Mouse (Mus musculus) fibroblast of lung, adult 2 months (primary cell): Measurements from ENCODE around the gene Sh2d4b.

Experiments
- DNase-seq: peaks from one replicate; pipeline ENCODE4 v3.0.0-alpha.2; 2011; ENCODE audit warnings: low read depth

Gene Sh2d4b

DNA sequence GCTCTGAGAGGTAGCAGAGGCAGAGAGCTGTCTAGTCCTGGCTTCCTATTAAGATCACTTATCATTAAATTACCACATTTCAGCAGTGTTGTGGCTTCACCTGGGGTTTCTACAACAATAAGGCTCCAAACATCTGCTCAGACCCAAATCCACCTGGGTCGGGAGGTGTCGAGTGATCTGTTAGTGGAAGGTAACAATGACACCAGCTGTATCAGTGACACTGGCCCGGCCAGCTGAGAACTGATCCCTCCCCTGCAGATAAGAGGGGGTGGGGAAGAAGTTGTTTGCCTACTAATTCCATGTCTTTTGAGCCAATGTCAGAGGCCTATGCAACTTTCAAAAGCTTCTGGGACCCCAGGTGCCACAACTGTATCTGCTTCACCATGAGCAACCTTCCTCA is at the start of gene Sh2d4b:
Gene Sh2d4b (minus strand): TSS at position 71 of the 400 bp plus-strand sequence.
- no peak for DNase-seq

GRCm38 (mm10) chr14:40942429-40942828 is 49.4 kb upstream of the Sh2d4b start:
- DNase-seq = no peak

GRCm38 (mm10) chr14:40938380-40938987 is 45.4 kb upstream of the Sh2d4b start:
- no peak for DNase-seq

- no peak for DNase-seq
Measured at GRCm38 (mm10) chr14:40937052-40937451, 44.0 kb upstream of the Sh2d4b start.

- no peak for DNase-seq
Measured at GRCm38 (mm10) chr14:40935481-40935880, 42.4 kb upstream of the Sh2d4b start.

- DNase-seq = no peak
Measured at GRCm38 (mm10) chr14:40935054-40935453, 42.0 kb upstream of the Sh2d4b start.

GRCm38 (mm10) chr14:40933328-40933727 is 40.3 kb upstream of the Sh2d4b start:
- no peak for DNase-seq

DNA sequence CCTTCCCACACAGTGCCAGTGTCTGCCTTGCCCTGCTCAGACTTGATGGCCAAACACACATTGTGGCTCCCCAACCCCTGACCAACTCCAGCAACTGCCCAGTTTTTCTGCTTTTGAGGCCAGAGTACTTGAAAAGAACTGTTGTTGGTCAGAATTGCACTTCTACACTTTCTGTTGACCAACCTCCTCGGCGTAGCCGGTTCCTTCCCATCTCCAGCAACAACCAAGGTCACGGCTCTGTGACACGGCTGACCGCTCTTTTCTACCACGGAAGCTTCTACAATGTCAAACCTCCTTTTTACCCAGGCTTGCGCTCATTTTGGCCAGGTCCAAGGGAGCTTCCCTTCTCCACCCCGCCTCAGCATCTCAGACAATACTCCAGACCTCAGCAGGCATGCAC is 39.2 kb upstream of the Sh2d4b start:
- no peak for DNase-seq

DNA sequence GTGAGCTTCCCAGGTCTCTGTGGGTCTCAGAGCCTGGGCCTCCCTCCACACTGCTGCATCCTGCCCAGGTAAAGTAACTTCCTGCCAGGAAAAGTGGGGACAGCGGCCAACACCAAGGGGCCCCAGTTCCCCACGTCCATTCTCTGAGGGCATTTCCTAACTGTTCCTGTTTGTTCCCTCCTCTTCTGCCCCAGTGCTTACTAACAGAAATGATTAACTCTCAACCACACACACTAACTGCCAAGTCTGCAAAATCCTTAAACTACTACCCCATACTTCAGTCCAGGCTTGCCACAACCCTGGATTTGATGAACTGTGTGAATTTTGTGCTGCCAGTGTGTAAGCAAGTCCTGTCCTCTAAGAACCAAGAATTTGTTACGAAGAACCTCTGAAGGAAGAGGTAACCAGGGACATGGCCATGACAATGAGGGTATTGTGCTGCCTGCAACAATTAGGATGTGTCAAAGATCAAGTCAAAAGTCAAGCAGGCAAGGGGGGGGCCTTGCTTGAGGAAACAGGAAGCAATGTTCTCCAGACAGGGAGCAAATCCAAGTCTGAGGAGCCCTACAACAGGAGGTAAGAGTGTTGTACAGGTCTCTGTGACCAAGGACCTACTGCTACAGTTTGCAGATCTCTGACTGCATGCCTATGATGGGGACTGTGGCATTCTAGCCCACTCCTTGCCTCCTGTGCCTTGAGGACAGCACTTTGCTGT is 38.2 kb upstream of the Sh2d4b start:
- no peak for DNase-seq

DNA sequence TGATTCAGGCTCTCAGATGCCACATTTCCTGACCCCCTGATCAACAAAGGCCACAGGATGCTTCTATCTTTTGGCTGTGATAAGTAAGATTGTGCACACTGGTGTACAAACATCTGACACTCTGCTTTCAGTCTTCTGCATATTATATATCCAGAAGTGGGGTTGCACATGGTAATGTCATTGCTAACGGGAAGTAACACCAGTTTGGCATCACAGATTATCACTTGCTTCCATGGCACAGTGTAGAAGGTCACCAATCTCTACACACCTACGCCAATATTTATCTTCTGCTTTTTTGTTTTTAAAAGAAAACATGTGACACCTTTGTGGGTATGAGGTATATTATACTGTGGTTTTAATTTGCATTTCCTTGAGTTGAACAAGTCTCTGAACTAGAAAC is 36.9 kb upstream of the Sh2d4b start:
- no peak for DNase-seq

GRCm38 (mm10) chr14:40928897-40929296 is 35.8 kb upstream of the Sh2d4b start:
- no peak for DNase-seq

GRCm38 (mm10) chr14:40927041-40927440 is 34.0 kb upstream of the Sh2d4b start:
- DNase-seq = no peak

DNA sequence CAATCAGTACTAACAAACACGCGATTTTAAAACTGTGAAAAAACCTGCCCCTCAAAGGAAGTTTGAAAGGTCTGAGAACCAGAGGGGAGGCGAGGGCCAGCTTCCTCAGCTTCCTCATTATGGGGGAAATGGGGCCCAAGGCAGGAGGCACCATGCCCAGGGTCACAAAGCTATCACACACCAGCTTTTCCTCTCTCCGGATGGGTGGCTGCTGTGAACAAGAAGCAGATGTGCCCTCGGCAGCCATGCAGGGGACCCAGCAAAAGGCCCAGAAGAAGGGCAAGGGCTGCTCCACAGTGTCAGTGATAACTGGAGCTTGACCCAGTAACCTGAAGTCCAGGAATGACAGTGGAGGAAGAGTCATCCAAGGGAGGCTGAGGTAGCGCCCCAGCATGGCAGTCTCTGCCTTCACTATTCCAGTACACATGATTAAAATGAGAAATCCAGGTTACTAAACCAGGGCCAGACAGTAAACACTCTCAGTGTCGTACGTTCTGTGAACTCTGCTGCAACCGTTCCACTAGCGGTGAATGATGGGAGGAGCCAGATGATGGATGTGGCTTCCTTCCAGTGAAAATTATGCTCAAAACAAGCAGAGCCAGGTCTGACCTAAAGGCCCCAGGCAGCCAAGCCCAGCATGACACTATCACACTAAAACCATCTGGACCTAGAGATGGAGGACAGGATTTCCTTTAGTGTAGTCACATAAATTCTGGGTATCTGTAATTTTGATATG is 31.5 kb upstream of the Sh2d4b start:
- no peak for DNase-seq

DNA sequence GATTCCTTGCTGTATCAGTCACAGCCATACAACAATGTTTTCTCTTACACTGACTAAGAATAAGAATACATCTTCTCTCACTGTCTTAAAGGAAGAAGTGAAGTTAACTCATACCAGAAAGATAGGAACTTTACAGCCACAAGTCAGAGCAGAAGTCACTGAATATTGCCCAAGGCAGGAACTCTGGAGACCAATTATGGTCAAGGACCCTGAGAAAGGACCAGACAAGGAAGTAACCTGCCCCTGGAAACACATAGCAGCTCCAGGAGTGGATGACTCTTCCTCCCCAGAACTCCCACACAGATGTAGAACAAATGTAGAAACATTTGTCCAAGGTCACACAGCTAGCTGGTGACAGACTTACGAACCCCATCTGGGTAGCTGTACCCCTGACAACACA is 28.2 kb upstream of the Sh2d4b start:
- no peak for DNase-seq

GRCm38 (mm10) chr14:40919521-40919920 is 26.5 kb upstream of the Sh2d4b start:
- no peak for DNase-seq

DNA sequence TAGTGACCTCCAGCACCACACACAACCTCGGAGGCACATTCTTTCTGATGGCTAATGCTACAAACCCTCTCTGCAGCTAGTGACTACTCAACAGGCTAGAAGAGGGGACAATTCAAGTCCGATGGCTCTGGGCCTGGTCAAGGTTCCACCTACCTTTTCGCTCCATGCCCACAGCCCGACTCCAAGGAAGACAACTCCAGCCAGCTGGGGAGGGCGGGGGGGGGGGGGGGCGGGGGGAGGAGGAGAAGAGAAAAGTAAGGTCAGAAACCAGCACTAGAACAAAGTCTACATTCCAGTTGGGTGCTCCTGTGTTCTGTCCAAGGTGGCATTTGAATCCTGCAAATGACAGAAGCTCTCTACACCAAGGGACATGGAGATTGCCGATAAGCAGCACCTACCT is 25.4 kb upstream of the Sh2d4b start:
- DNase-seq = no peak

GRCm38 (mm10) chr14:40917632-40918031 is 24.6 kb upstream of the Sh2d4b start:
- peak; percentile 53 for DNase-seq

DNA sequence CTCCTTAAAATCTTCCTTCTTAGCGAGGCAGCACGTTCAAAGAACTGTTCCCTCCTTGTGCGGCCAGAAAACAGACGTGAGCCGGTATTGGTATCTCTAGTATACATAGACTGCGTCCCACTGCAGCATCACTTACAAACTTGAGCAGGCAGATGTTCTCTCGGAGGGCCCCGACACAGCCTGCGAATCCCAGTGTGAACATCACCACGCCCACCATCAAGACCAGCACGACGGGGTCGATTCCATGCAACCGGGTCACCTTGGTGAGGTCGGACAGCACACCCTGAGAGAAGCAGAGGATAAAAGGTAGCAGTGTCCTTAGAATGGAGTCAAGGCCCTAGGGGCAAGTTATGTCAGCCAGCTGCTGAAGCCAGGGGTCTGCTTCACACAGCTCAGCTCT is 23.6 kb upstream of the Sh2d4b start:
- DNase-seq = no peak

DNA sequence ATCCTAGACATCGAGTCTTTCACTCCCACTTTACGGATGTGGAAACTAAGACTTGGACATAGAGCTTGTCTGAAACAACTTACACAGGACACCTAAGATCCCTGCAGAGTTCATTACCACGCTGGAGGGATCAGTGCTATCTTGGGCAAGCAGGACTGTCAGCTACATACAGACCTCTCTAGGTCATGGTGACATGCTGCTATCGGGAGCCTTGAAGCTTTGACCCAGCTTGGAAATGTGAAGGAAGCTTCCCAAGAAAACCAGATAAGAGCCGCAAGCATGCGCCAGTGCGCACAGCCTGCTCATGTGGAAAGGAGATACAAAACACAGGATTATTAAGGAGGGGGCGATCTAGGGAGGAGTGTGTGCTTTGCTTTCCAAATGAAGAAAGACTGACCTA is 22.8 kb upstream of the Sh2d4b start:
- DNase-seq = no peak

DNA sequence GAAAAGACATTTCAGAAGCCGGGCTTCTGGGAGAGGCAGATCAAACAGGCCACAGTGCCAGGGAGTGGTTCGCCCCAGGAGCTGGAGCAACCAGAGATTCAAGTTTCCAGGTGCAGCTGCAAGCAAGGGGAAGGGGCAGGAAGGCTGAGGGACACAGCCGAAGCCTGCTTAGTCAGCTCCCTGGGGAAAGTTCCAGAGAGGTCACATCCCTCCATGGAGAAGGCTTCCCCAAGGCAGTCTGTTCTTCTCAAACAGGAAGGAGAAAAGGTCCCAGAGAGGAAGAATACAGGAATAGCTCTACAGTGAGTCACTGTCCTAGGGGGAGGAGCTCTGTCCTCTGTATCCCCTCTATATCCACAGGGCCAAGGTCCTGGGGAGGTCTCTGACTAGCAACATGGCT is 21.6 kb upstream of the Sh2d4b start:
- no peak for DNase-seq

DNA sequence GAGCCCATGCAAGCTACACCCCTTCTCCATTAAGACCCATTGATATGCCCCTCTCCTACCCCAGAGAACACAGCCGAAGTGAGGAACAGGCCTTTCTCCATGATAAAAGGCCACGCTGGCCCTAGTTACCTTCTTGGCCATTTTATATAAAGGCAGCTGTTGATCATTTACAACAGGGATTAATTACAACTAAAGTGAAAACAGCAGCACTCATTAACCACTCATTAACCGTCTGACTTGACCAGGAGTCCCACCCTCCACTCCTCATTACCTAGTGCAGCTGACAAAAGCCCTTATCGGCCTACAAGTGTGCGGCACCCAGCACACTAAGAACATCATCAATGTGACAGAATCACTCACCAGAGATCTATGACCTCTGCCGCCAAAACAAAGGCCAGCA is 20.6 kb upstream of the Sh2d4b start:
- no peak for DNase-seq

DNA sequence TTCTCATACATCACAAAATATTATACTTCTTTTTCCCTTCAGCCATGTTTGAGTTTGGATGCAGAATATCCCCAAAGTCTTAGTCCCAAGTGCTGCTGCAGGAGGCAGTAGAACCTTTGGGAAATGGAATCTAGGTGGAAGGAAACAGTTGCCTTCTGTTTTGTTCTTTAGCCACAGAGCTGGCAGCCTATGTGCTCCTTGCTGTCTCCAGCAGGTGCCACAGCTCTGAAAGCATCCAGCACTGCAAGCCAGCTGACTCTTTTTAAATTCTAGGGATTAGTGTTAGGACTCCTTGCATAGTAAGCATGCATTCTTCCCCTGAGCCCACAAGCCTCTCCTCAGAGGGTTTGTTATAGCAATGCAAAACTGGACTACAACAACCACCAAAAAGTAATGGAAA is 18.5 kb upstream of the Sh2d4b start:
- DNase-seq = no peak

DNA sequence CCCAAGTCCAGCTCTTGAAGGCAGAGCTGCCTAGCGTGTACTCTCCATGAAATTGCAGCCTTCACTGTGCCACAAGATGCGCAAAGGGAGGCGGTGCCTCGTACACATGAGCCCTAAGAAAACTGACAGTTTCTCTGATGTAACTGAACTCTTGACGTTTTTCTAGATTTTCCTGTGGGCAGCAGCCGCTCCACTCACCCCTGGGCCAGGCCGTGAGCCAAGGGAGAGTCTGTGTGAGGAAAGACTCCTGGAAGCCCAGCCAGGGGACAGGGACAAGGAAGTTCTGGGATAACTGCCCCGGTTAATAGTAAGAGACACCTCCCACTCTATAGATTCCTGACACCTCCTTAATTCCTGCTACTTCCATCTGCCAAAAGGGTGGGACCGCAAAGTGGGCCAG is 15.7 kb upstream of the Sh2d4b start:
- DNase-seq = no peak
